Mouse (Mus musculus) natural killer cell, adult 2 months (primary cell): ENCODE results near the gene Stat2.
"Not testable (repeated sequence)": the region's sequence is repeated elsewhere in the genome, so short reads cannot be mapped to it uniquely, and the experiment has no call there.

Source experiments
- DNase-seq, 2 experiments: peaks; one replicate each; pipeline ENCODE4 v3.0.0; 2022; ENCODE audit warnings: low spot score in 2 of 2

Gene Stat2

DNA sequence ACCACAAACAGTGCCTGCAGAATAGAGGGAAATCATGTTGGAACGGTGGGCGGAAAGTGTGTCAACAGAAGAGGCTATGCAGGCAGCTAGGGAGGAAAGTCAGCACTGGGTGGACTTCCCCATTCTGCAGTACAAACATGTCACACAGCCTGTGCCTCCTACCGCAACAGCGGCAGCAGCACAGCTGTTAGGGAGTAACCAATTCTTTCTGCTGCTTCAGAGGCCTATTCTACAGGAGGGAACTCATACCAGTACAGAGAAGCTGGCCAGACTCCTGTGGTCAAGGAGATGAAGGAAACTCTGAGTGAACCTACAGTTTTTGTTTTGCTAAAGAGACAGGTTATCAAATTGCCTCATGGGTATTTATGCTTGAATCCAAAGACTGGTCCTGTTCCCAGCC is 11.4 kb upstream of the Stat2 start:
- DNase-seq: peak in 1 of 2 experiments; percentile 24

- DNase-seq: no peak
Observed at GRCm38 (mm10) chr10:128259946-128260345, 10.4 kb upstream of the Stat2 start.

DNA sequence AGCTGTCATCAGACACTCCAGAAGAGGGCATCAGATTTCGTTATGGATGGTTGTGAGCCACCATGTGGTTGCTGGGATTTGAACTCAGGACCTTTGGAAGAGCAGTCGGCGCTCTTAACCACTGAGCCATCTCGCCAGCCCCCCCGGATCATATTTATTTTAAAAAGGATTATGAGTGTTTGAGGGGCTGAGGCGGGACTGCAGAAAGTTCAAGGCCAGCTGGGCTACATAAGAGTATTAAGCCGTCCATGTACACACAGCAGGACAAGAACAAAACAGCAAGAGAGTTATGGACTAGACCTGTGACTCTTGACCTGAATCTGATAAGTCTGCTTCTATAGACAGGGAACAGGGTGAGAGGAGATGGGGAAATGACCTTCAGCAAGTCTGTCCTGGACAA is 10.0 kb upstream of the Stat2 start:
- not testable (repeated sequence) for DNase-seq

- DNase-seq: no peak
Observed at GRCm38 (mm10) chr10:128262300-128262699, 8.1 kb upstream of the Stat2 start.

GRCm38 (mm10) chr10:128263393-128264310 is 6.7 kb upstream of the Stat2 start:
- peak in 1 of 2 experiments; percentile 20 for DNase-seq

- DNase-seq: no peak
Observed at GRCm38 (mm10) chr10:128268371-128268770, 2.0 kb upstream of the Stat2 start, which contains the start of gene Apof. Gene Apof, plus strand, starts transcription at chr10:128268671.

- DNase-seq: no peak
Observed at GRCm38 (mm10) chr10:128269206-128269910, 1.0 kb upstream of the Stat2 start.

- DNase-seq: no peak
Observed at GRCm38 (mm10) chr10:128270866-128271265, 507 bp downstream of the Stat2 start.

- DNase-seq: no peak
Observed at GRCm38 (mm10) chr10:128271883-128272282, 1.5 kb downstream of the Stat2 start.

DNA sequence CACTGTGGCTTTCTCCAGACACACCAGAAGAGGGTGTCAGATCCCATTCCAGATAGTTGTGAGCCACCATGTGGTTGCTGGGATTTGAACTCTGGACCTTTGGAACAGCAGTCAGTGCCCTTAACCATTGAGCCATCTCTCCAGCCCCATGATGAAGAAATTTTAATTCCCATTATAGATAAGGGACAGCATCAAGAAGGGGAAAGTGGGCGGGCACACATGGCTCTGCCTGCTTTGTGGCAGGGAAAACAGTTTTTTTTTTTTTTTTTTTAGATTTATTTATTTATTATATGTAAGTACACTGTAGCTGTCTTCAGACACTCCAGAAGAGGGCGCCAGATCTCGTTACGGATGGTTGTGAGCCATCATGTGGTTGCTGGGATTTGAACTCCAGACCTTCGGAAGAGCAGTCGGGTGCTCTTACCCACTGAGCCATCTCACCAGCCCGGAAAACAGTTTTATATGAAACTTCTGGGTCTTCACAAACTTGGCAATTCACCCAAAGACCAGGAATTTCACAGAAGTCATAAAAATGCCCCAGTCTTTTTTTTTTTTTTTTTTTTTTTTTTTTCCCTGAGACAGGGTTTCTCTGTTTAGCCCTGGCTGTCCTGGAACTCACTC is 2.6 kb downstream of the Stat2 start:
- DNase-seq: not testable (repeated sequence)

DNA sequence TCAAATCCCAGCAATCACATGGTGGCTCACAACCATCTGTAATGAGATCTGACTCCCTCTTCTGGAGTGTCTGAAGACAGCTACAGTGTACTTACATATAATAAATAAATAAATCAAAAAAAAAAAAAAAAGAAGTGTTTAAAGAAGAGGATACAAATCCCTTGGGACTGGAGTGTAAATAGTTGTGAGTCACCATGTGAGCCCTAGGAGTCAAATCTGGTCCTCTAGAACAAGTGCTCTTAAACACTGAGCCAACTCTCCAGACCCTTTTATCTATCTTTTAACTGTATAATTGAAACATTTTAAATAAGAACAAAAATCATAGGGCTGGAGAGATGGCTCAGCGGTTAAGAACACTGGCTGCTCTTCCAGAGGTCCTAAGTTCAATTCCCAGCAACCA is 5.0 kb downstream of the Stat2 start:
- DNase-seq: not testable (repeated sequence)

DNA sequence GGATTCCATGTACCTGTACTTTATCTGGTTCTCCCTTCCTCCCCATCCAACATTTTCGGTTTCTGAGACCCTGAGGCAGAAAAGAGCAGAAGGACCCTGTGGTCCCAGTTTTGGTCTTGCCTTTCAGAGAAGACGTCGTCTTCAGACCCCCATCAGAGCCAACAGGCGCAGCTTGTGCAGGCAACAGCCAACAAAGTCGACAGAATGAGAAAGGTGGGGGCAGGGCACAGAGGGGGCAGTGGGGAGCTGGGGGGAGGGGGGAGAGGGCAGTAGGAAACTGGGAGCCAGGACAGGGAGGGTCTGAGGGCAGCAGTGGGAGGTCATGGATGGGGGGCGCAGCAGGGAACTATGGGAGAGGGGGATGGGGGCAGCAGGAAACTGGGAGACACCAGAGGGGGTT is 7.8 kb downstream of the Stat2 start:
- DNase-seq: no peak

GRCm38 (mm10) chr10:128280943-128281342 is 10.6 kb downstream of the Stat2 start:
- no peak for DNase-seq

- no peak for DNase-seq
Observed at GRCm38 (mm10) chr10:128281682-128282081, 11.3 kb downstream of the Stat2 start.

DNA sequence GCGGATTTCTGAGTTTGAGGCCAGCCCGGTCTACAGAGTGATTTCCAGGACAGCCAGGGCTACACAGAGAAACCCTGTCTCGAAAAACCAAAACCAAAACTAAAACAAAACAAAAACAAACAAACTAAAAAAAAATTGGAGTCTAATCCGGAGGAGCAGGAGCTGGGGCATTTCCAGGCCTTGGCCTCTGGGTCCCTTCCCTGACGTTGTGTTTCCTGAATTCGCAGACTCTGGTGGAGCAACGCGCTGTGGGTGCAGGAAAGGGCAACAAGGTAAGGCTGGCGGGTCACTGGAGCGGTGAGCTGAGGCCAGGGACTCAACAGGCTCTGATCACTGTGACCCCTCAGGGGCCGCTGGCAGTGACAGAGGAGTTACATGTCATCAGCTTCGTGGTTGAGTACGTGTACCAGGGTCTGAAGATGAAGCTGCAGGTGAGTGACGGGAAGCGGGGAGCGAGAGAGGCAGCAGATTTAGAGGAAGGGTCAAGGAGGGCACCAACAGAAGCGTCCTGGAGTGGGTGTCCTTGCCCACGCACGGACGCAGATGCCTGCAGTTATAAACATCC is 12.6 kb downstream of the Stat2 start:
- no peak for DNase-seq

- peak; percentile 44 to 66 for DNase-seq
Observed at GRCm38 (mm10) chr10:128283604-128284579, 13.5 kb downstream of the Stat2 start.

GRCm38 (mm10) chr10:128290594-128290993 is 20.2 kb downstream of the Stat2 start:
- DNase-seq: not testable (repeated sequence)

GRCm38 (mm10) chr10:128296370-128297090 is 26.2 kb downstream of the Stat2 start:
- DNase-seq: no peak

- DNase-seq: no peak
Observed at GRCm38 (mm10) chr10:128297221-128297620, 26.9 kb downstream of the Stat2 start.

GRCm38 (mm10) chr10:128297622-128298021 is 27.3 kb downstream of the Stat2 start:
- DNase-seq: no peak
